Mouse (Mus musculus): Measurements from ENCODE around the gene Tnn. TPM values are rescaled to one million over a fixed set of nuclear protein-coding genes. Genes with fewer than 3 reads are reported as not detected.

Tnn gene
- polyA plus RNA-seq, 1 experiment = 0.38 TPM

GRCm38 (mm10) chr1:160108604-160109003 lies 44.8 kb downstream of the Tnn start:
- whole genome bisulfite sequencing = 81% methylated on average over 2 of the region's 2 CpGs
- Histone ChIP-seq H3K27me3 (ENCODE audit: control insufficient read depth, insufficient read depth, low read length) (no peaks in the 10 kb centered on the region), H3K4me3 (replicated peaks; ENCODE audit: insufficient read depth, low read depth, low read length) (no peak overlapping the region), H3K27ac (ENCODE audit: insufficient read depth, low read length) (no peak overlapping the region), H3K4me1 (ENCODE audit: control insufficient read depth, insufficient read depth, low read length) (no peaks in the 10 kb centered on the region)
- TF ChIP-seq CTCF (IDR thresholded peaks at IDR 0.05; ENCODE audit: borderline replicate concordance, insufficient read depth, low read depth, low read length) (no peak), POLR2A (IDR thresholded peaks at IDR 0.05; ENCODE audit: borderline replicate concordance, insufficient read depth, low read length) (no peak)
- no peak for DNase-seq

- 77% methylated on average over 5 of the region's 5 CpGs for WGBS
- no peak for TF ChIP-seq POLR2A (IDR thresholded peaks at IDR 0.05; ENCODE audit: borderline replicate concordance, insufficient read depth, low read length)
- no peak for TF ChIP-seq CTCF (IDR thresholded peaks at IDR 0.05; ENCODE audit: borderline replicate concordance, insufficient read depth, low read depth, low read length)
- no peak for DNase-seq
Observed at GRCm38 (mm10) chr1:160105426-160105825, 48.0 kb downstream of the Tnn start.

GRCm38 (mm10) chr1:160100996-160101395 lies 52.4 kb downstream of the Tnn start:
- no peak for TF ChIP-seq POLR2A (IDR thresholded peaks at IDR 0.05; ENCODE audit: borderline replicate concordance, insufficient read depth, low read length)
- no peak for TF ChIP-seq CTCF (IDR thresholded peaks at IDR 0.05; ENCODE audit: borderline replicate concordance, insufficient read depth, low read depth, low read length)
- H3K27ac ChIP-seq (ENCODE audit: insufficient read depth, low read length) = no peak overlapping the region
- no peak for DNase-seq

More at GRCm38 (mm10) chr1:160105426-160105825, 48.0 kb downstream of the Tnn start:
- no peak overlapping the region for H3K4me3 ChIP-seq (replicated peaks; ENCODE audit: insufficient read depth, low read depth, low read length)
- H3K27me3 ChIP-seq (ENCODE audit: control insufficient read depth, insufficient read depth, low read length) = no peaks in the 10 kb centered on the region
- H3K27ac ChIP-seq (ENCODE audit: insufficient read depth, low read length) = no peak overlapping the region
- H3K4me1 ChIP-seq (ENCODE audit: control insufficient read depth, insufficient read depth, low read length) = no peaks in the 10 kb centered on the region

GRCm38 (mm10) chr1:160099659-160100302 lies 53.6 kb downstream of the Tnn start:
- no peak overlapping the region for H3K27ac ChIP-seq (ENCODE audit: insufficient read depth, low read length)
- 89% methylated on average over 5 of the region's 5 CpGs for WGBS
- H3K27me3 ChIP-seq (ENCODE audit: control insufficient read depth, insufficient read depth, low read length) = no peaks in the 10 kb centered on the region
- DNase-seq = no peak
- no peaks in the 10 kb centered on the region for H3K4me1 ChIP-seq (ENCODE audit: control insufficient read depth, insufficient read depth, low read length)
- no peak overlapping the region for H3K4me3 ChIP-seq (replicated peaks; ENCODE audit: insufficient read depth, low read depth, low read length)
- TF ChIP-seq POLR2A (IDR thresholded peaks at IDR 0.05; ENCODE audit: borderline replicate concordance, insufficient read depth, low read length) = no peak
- TF ChIP-seq CTCF (IDR thresholded peaks at IDR 0.05; ENCODE audit: borderline replicate concordance, insufficient read depth, low read depth, low read length) = peak; percentile 28; the same call in 1 of the 2 replicates

More at GRCm38 (mm10) chr1:160100996-160101395, 52.4 kb downstream of the Tnn start:
- WGBS = 55% methylated on average over 5 of the region's 5 CpGs
- Histone ChIP-seq H3K4me1 (ENCODE audit: control insufficient read depth, insufficient read depth, low read length) (no peaks in the 10 kb centered on the region), H3K27me3 (ENCODE audit: control insufficient read depth, insufficient read depth, low read length) (no peaks in the 10 kb centered on the region), H3K4me3 (replicated peaks; ENCODE audit: insufficient read depth, low read depth, low read length) (no peak overlapping the region)

GRCm38 (mm10) chr1:160086651-160087050 lies 66.7 kb downstream of the Tnn start:
- TF ChIP-seq POLR2A (IDR thresholded peaks at IDR 0.05; ENCODE audit: borderline replicate concordance, insufficient read depth, low read length) = no peak
- TF ChIP-seq CTCF (IDR thresholded peaks at IDR 0.05; ENCODE audit: borderline replicate concordance, insufficient read depth, low read depth, low read length) = no peak
- H3K4me1 ChIP-seq (ENCODE audit: control insufficient read depth, insufficient read depth, low read length) = no peaks in the 10 kb centered on the region
- DNase-seq = no peak
- H3K27me3 ChIP-seq (ENCODE audit: control insufficient read depth, insufficient read depth, low read length) = no peaks in the 10 kb centered on the region
- no peak overlapping the region for H3K27ac ChIP-seq (ENCODE audit: insufficient read depth, low read length)
- no peak overlapping the region for H3K4me3 ChIP-seq (replicated peaks; ENCODE audit: insufficient read depth, low read depth, low read length)
- 84% methylated on average over 2 of the region's 2 CpGs for WGBS

GRCm38 (mm10) chr1:160084239-160084638 lies 69.1 kb downstream of the Tnn start:
- no peaks in the 10 kb centered on the region for H3K4me1 ChIP-seq (ENCODE audit: control insufficient read depth, insufficient read depth, low read length)
- TF ChIP-seq CTCF (IDR thresholded peaks at IDR 0.05; ENCODE audit: borderline replicate concordance, insufficient read depth, low read depth, low read length) = no peak
- TF ChIP-seq POLR2A (IDR thresholded peaks at IDR 0.05; ENCODE audit: borderline replicate concordance, insufficient read depth, low read length) = no peak
- no peaks in the 10 kb centered on the region for H3K27me3 ChIP-seq (ENCODE audit: control insufficient read depth, insufficient read depth, low read length)
- no peak for DNase-seq
- no peak overlapping the region for H3K27ac ChIP-seq (ENCODE audit: insufficient read depth, low read length)
- WGBS = 90% methylated on average over 1 of the region's 1 CpGs
- H3K4me3 ChIP-seq (replicated peaks; ENCODE audit: insufficient read depth, low read depth, low read length) = no peak overlapping the region

- Histone ChIP-seq H3K4me3 (replicated peaks; ENCODE audit: insufficient read depth, low read depth, low read length) (no peak overlapping the region), H3K27ac (ENCODE audit: insufficient read depth, low read length) (no peak overlapping the region), H3K4me1 (ENCODE audit: control insufficient read depth, insufficient read depth, low read length) (no peaks in the 10 kb centered on the region), H3K27me3 (ENCODE audit: control insufficient read depth, insufficient read depth, low read length) (no peaks in the 10 kb centered on the region)
- no peak for TF ChIP-seq CTCF (IDR thresholded peaks at IDR 0.05; ENCODE audit: borderline replicate concordance, insufficient read depth, low read depth, low read length)
- no peak for TF ChIP-seq POLR2A (IDR thresholded peaks at IDR 0.05; ENCODE audit: borderline replicate concordance, insufficient read depth, low read length)
- WGBS = 82% methylated on average over 1 of the region's 1 CpGs
- no peak for DNase-seq
Observed at GRCm38 (mm10) chr1:160082647-160083046, 70.7 kb downstream of the Tnn start.

- no peak overlapping the region for H3K4me3 ChIP-seq (replicated peaks; ENCODE audit: insufficient read depth, low read depth, low read length)
- no peaks in the 10 kb centered on the region for H3K4me1 ChIP-seq (ENCODE audit: control insufficient read depth, insufficient read depth, low read length)
- no peak overlapping the region for H3K27ac ChIP-seq (ENCODE audit: insufficient read depth, low read length)
- 17% methylated on average over 2 of the region's 2 CpGs for WGBS
- peak; percentile 54 to 77 for DNase-seq
- TF ChIP-seq CTCF (IDR thresholded peaks at IDR 0.05; ENCODE audit: borderline replicate concordance, insufficient read depth, low read depth, low read length) = peak; percentile 89
- no peak for TF ChIP-seq POLR2A (IDR thresholded peaks at IDR 0.05; ENCODE audit: borderline replicate concordance, insufficient read depth, low read length)
- no peaks in the 10 kb centered on the region for H3K27me3 ChIP-seq (ENCODE audit: control insufficient read depth, insufficient read depth, low read length)
Observed at GRCm38 (mm10) chr1:160080800-160081436, 72.5 kb downstream of the Tnn start.
